Comparison of ENCODE assay signal across 21 mouse cellular contexts in the genomic region with DNA sequence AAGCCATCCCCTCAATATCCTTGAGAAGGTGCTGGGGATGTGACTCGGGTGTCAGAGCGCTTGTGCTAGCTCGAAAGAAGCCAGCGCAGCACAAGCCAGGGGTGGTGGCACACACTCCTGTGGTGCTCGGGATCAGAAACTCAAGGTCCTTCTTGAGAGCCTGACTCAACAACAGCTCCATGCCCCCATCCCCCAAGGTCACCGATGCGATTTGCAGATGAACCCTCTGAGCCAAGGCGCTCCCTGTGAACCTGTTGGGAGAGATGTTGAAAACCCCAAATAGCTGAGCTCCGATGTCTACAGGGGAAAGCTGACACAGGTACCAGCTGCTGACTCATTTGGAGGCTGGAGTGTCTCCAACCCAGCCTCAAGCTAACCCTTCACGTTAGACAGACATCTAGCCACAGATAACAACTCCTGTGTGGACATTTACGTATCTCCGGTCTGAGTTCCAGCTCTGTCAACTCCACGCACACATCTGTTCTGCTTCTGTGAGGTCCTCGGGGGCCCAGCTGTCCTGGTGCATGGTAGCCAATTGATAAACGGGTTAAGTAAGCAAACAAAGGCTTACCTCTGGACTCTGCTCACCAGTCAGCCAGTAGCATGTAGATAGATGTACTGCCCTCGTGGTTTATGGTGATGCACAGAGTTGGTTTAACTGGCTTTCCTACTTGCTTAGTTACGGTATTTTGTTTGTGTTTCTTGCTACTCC. TPM values are rescaled to one million over a fixed set of nuclear protein-coding genes. Genes with fewer than 3 reads are reported as not detected.
DNase-seq lines count a peak whose midpoint lies in the region; ATAC-seq and TF ChIP-seq lines count a peak whose summit lies in the region.
"Had no signal": no experiment of that assay in that cellular context is flagged by ENCODE, and none has a peak within 500 bp of the region (broad histone marks: within the 10 kb centered on the region; RNA-seq: fewer than 3 reads in every experiment).

No protein-coding gene starts in this region.

- H3K4me3 ChIP-seq in liver, embryonic 12.5 days: no peak overlapping the region
- no peak overlapping the region for H3K4me3 ChIP-seq in stomach, embryonic 15.5 days (replicated peaks)
- H3K4me3 ChIP-seq in heart, adult 2 months: no peak overlapping the region
- H3K4me3 ChIP-seq: embryonic facial prominence, embryonic 13.5 days; hindbrain, embryonic 12.5 days; left cerebral cortex, adult 2 months; lung, embryonic 15.5 days; midbrain, embryonic 13.5 days; neural tube, embryonic 15.5 days had no signal

- TF ChIP-seq POLR2A in heart, adult 2 months (IDR thresholded peaks at IDR 0.05; ENCODE audit: insufficient read depth, low read depth, low read length): no peak

- TF ChIP-seq EP300 in heart, adult 2 months (IDR thresholded peaks at IDR 0.05; ENCODE audit: insufficient read depth, low read depth, low read length): no peak

- DNase-seq in adrenal gland, postnatal 10 days: peak; percentile 30
- DNase-seq in adrenal gland, postnatal 4 days (ENCODE audit: low spot score in 2 of 2): no peak
- peak; percentile 16 for DNase-seq in brain, adult 2 months (ENCODE audit: low read depth, low spot score)
- DNase-seq in heart, adult 2 months: no peak
- DNase-seq in embryo, embryonic 10.5 days (ENCODE audit: low spot score): no peak
- DNase-seq in natural killer cell, adult 2 months (ENCODE audit: low spot score in 2 of 2): no peak
- DNase-seq: cerebellum, adult 11-12 months; heart, adult 18-20 months; kidney, postnatal 10 days; thymus, postnatal 4 days had no signal

- no peak overlapping the region for H3K4me2 ChIP-seq in liver, embryonic 12.5 days
- H3K4me2 ChIP-seq in stomach, embryonic 15.5 days: no peak overlapping the region
- H3K4me2 ChIP-seq: embryonic facial prominence, embryonic 13.5 days; hindbrain, embryonic 12.5 days; lung, embryonic 15.5 days; midbrain, embryonic 13.5 days; neural tube, embryonic 15.5 days had no signal

- intact Hi-C loops in heart, adult 2 months (cut with DNase I): no loop called here

- no peak for TF ChIP-seq CTCF in heart, adult 2 months (IDR thresholded peaks at IDR 0.05)

- 73% methylated on average over 17 of the region's 17 CpGs for WGBS in liver, embryonic 12.5 days (ENCODE audit: insufficient replicate concordance)
- 75% methylated on average over 17 of the region's 17 CpGs for WGBS in stomach, embryonic 15.5 days
- WGBS in heart, adult 2 months: 81% methylated on average over 17 of the region's 17 CpGs

- H3K9ac ChIP-seq in liver, embryonic 12.5 days: no peak overlapping the region
- H3K9ac ChIP-seq in stomach, embryonic 15.5 days: no peak overlapping the region
- H3K9ac ChIP-seq in heart, adult 2 months (ENCODE audit: low read depth, low read length): no peak overlapping the region
- H3K9ac ChIP-seq: embryonic facial prominence, embryonic 13.5 days; hindbrain, embryonic 12.5 days; lung, embryonic 15.5 days; midbrain, embryonic 13.5 days; neural tube, embryonic 15.5 days had no signal

- H3K27ac ChIP-seq in liver, embryonic 12.5 days: 0 out of 2 replicates have a peak overlapping the region, but pooled peaks have one; percentile 30
- H3K27ac ChIP-seq in stomach, embryonic 15.5 days: no peak overlapping the region
- no peak overlapping the region for H3K27ac ChIP-seq in heart, adult 2 months
- H3K27ac ChIP-seq: embryonic facial prominence, embryonic 13.5 days; hindbrain, embryonic 12.5 days; left cerebral cortex, adult 2 months; lung, embryonic 15.5 days; macrophage; midbrain, embryonic 13.5 days; neural tube, embryonic 15.5 days had no signal

- ATAC-seq in liver, embryonic 12.5 days: peak; percentile 59
- peak; percentile 47; the same call in 1 of the 2 replicates for ATAC-seq in stomach, embryonic 15.5 days (ENCODE audit: insufficient read depth, low FRiP score, low read depth)
- ATAC-seq: inflammation-experienced regulatory T-cells, adult 6 months; midbrain, embryonic 13.5 days had no signal

- H3K4me1 ChIP-seq in liver, embryonic 12.5 days: peaks cover 12% of the 10 kb centered on the region
- no peaks in the 10 kb centered on the region for H3K4me1 ChIP-seq in stomach, embryonic 15.5 days
- peaks cover 2% of the 10 kb centered on the region; the same call in 1 of the 2 replicates for H3K4me1 ChIP-seq in heart, adult 2 months (ENCODE audit: control insufficient read depth, insufficient read depth, low read length)
- H3K4me1 ChIP-seq: embryonic facial prominence, embryonic 13.5 days; hindbrain, embryonic 12.5 days; midbrain, embryonic 13.5 days; neural tube, embryonic 15.5 days had no signal

- no peaks in the 10 kb centered on the region for H3K79me2 ChIP-seq in heart, adult 2 months (replicated peaks; ENCODE audit: control insufficient read depth, insufficient read depth, low read length)

- peaks cover 93% of the 10 kb centered on the region for H3K36me3 ChIP-seq in liver, embryonic 12.5 days
- H3K36me3 ChIP-seq in stomach, embryonic 15.5 days: peaks cover 45% of the 10 kb centered on the region
- no peaks in the 10 kb centered on the region for H3K36me3 ChIP-seq in heart, adult 2 months (ENCODE audit: control insufficient read depth, insufficient read depth, low read length)

- 0 out of 2 replicates have a peak, but pooled peaks cover 4% of the 10 kb centered on the region for H3K9me3 ChIP-seq in liver, embryonic 12.5 days (replicated peaks)
- no peaks in the 10 kb centered on the region for H3K9me3 ChIP-seq in stomach, embryonic 15.5 days
- H3K9me3 ChIP-seq: embryonic facial prominence, embryonic 13.5 days; hindbrain, embryonic 12.5 days; lung, embryonic 15.5 days; midbrain, embryonic 13.5 days; neural tube, embryonic 15.5 days had no signal

- no peaks in the 10 kb centered on the region for H3K27me3 ChIP-seq in liver, embryonic 12.5 days (replicated peaks)
- H3K27me3 ChIP-seq in stomach, embryonic 15.5 days (replicated peaks): no peaks in the 10 kb centered on the region
- no peaks in the 10 kb centered on the region for H3K27me3 ChIP-seq in heart, adult 2 months (ENCODE audit: control insufficient read depth, insufficient read depth, low read length)
- H3K27me3 ChIP-seq: CH12.LX; embryonic facial prominence, embryonic 13.5 days; hindbrain, embryonic 12.5 days; lung, embryonic 15.5 days; midbrain, embryonic 13.5 days; neural tube, embryonic 15.5 days had no signal

RNA-seq across cellular contexts. Expression of a gene that starts 14.5 kb away (rescaled TPM):
- 1 to 10 TPM; 6.8 to 8.4 TPM for total RNA-seq in adrenal gland, postnatal 10 days (2021)
- 1 to 10 TPM; 7.7 to 8.0 TPM for total RNA-seq in adrenal gland, postnatal 4 days (2021)
- 10.5 and 10.6 TPM in 2 replicates for polyA plus RNA-seq in liver, embryonic 12.5 days (2016; fragmentation: Nextera tagmentation; extraction: Ambion mirVana)
- polyA plus RNA-seq in stomach, embryonic 15.5 days (2015; fragmentation: Nextera tagmentation; extraction: Ambion mirVana): 4.7 and 5.7 TPM in 2 replicates
- total RNA-seq in heart, adult 2 months (2021): 10 to 100 TPM in 1 of 2 experiments, 1 to 10 TPM in 1; 7.1 to 16.4 TPM
- polyA plus RNA-seq in heart, adult 2 months (2012; rRNA removed): 22.5 and 30.1 TPM in 2 replicates

RNA-seq across cellular contexts. Expression of a gene that starts 19.9 kb away (rescaled TPM):
- total RNA-seq in adrenal gland, postnatal 10 days (2021): 100 to 1,000 TPM; 150 to 160 TPM
- 100 to 1,000 TPM; 147 to 177 TPM for total RNA-seq in adrenal gland, postnatal 4 days (2021)
- polyA plus RNA-seq in liver, embryonic 12.5 days (2016; fragmentation: Nextera tagmentation; extraction: Ambion mirVana): 309 and 314 TPM in 2 replicates
- polyA plus RNA-seq in stomach, embryonic 15.5 days (2015; fragmentation: Nextera tagmentation; extraction: Ambion mirVana): 384 and 481 TPM in 2 replicates
- 100 to 1,000 TPM; 137 to 176 TPM for total RNA-seq in heart, adult 2 months (2021)
- polyA plus RNA-seq in heart, adult 2 months (2012; rRNA removed): 86.5 and 118 TPM in 2 replicates

Comparison
In these comparisons a context has a peak if more than half of its experiments do, and no peak if none do; other contexts are left out.
1. DNase-seq: peak in adrenal gland, postnatal 10 days (single experiment) and brain, adult 2 months (single experiment); none in adrenal gland, postnatal 4 days (0 of 2), heart, adult 2 months (0 of 2), embryo, embryonic 10.5 days (single experiment) and natural killer cell, adult 2 months (0 of 2).